Mouse (Mus musculus) heart, adult 11 months (tissue): ENCODE results near the gene Dll4.
A peak's percentile ranks its signal among the peaks of the same experiment; 100 is the strongest.

Experiments
- DNase-seq: peaks from one replicate; pipeline ENCODE4 v3.0.0; 2022

Dll4 gene

GRCm38 (mm10) chr2:119325568-119326143, at the start of gene Dll4:
Dll4 (plus strand) TSS chr2:119325784.
- peak; percentile 99 for DNase-seq

- DNase-seq, result no peak
These were observed 48.7 kb upstream of the Dll4 start for GRCm38 (mm10) chr2:119276926-119277325.

- DNase-seq, result no peak
These were observed 47.8 kb upstream of the Dll4 start for GRCm38 (mm10) chr2:119277810-119278209.

GRCm38 (mm10) chr2:119281899-119282565, 43.6 kb upstream of the Dll4 start:
- DNase-seq, result no peak

DNA sequence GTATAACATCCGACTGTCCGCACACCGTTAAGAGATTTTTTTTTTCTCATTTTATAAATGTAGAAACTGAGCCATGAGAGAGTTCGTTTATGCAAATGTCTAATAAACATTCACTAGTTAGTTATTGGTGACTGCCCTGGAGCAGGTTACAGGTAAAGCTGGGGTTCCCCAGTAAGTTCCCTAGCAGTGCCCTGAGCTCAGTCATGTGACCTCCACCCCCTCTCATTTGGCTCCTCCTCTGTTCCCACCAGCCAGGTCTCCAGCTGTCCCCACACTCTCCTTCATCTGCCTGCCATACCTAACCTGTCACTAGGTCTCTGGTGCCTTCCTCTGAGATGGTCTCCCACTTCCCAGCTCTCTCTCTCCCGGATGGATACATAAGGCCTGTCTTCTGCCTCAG, 38.2 kb upstream of the Dll4 start:
- peak; percentile 86 for DNase-seq

DNA sequence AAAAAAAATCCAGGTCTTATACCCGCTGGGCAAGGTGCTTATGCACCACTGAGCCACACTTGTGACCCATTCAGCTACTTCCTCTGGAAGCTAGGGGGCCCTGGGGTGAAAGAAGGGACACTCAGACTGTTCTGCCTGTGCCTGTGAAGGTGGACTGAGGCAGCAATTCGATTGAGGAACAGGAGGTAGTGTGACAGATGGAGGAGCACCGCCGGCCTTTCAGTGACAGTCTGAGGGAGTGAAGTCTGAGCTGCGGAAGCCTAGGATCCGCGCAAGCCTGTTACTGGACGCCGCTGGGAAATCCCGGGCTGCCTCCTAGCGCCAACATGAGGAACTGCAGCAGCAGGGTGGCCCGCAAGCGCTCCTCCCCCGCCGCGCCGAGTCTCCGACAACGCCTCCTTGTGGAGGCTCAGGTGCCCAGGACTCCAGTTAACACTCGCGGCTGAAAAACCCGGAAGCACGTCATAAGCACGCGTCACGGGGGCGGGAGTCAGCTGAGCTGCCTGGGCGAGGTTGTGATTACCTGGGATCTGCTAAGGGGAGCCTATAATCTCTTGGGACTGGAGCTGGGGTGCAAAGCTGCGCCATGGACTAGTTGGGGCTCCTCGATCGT, 37.2 kb upstream of the Dll4 start, which contains the start of gene Vps18:
Gene Vps18, plus strand, starts transcription at position 471 of the 613 bp plus-strand sequence.
- DNase-seq, result peak; percentile 100

DNA sequence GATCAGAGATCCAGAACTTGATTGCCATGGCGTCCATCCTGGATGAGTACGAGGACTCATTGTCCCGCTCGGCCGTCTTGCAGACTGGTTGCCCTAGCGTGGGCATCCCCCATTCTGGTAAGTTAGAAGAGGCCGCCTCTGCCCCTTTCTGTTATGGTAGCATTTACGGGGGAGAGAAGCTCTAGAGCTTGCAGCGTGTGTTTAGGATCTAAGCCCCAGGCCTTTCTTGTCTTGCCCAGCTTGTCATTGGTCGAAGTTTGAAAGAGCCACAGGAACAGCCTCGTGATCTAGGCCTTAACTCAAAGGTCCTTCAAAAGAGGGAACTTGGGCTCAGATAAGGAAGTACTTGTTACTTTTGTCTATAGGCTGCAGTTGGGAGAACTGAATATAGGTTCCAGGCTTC, 36.6 kb upstream of the Dll4 start:
- peak; percentile 94 for DNase-seq

DNA sequence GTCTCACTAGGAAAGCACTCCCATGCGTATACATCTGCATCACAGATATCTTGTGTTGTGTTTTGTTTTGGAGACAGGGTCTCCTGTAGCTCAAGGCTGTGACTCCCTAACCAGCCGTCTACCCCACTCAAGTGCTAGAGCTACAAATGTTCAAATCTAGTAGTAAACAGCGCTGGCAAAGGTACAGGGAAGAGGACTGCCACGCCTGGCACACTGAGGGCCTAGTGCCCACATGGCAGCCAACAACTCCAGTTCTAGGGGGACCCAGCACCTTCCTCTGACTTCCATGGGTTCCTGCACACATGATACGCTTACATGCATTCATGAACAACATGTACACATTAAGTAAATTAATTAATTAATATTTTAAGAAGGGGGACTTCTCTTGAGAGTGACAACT, 33.3 kb upstream of the Dll4 start:
- peak; percentile 70 for DNase-seq

DNA sequence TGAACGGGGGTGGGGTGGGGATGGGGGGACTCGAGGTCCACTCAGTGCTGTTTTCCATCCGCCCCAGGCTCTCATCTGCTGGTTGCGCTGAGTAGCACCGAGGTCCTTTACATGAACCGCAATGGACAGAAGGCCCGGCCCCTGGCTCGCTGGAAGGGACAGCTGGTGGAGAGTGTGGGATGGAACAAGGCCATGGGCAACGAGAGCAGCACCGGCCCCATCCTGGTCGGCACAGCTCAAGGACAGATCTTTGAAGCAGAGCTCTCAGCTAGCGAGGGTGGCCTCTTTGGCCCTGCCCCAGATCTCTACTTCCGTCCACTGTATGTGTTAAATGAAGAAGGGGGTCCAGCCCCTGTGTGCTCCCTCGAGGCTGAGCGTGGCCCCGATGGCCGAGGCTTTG, 32.7 kb upstream of the Dll4 start:
- peak; percentile 89 for DNase-seq

GRCm38 (mm10) chr2:119293311-119293710, 32.3 kb upstream of the Dll4 start:
- peak; percentile 90 for DNase-seq

DNA sequence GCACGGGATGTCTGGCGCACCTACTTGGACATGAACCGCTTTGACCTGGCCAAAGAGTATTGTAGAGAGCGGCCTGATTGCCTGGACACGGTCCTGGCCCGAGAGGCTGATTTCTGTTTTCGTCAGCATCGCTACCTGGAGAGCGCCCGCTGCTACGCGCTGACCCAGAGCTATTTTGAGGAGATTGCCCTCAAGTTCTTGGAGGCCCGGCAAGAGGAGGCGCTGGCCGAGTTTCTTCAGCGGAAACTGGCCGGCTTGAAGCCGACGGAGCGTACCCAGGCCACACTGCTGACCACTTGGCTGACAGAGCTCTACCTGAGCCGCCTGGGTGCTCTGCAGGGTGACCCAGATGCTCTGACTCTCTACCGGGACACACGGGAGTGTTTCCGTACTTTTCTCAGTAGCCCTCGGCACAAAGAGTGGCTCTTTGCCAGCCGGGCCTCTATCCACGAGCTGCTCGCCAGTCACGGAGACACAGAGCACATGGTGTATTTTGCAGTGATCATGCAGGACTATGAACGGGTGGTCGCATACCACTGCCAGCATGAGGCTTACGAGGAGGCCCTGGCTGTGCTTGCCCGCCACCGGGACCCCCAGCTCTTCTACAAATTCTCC, 31.7 kb upstream of the Dll4 start:
- no peak for DNase-seq

GRCm38 (mm10) chr2:119294411-119294810, 31.2 kb upstream of the Dll4 start:
- DNase-seq, result no peak

- DNase-seq, result no peak
These were observed 28.8 kb upstream of the Dll4 start for GRCm38 (mm10) chr2:119296756-119297155.

DNA sequence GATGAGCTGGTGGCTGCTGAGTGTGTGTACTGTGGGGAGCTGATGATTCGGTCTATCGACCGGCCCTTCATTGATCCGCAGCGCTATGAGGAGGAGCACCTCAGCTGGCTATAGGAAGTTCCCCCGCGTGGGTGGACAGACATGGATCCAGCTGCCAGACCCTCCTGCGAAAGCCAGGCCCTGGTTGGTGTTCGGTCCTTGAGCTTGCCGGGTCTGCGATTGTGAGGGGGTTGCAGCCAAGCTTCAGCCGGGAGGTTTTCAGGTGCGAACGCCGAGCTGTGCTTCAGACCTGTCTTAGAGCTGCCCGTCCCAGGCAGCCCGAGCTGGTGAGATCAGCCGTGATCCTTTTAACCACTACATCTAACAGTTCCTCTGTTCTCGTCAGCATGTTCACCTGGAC, 28.1 kb upstream of the Dll4 start:
- DNase-seq, result peak; percentile 87

DNA sequence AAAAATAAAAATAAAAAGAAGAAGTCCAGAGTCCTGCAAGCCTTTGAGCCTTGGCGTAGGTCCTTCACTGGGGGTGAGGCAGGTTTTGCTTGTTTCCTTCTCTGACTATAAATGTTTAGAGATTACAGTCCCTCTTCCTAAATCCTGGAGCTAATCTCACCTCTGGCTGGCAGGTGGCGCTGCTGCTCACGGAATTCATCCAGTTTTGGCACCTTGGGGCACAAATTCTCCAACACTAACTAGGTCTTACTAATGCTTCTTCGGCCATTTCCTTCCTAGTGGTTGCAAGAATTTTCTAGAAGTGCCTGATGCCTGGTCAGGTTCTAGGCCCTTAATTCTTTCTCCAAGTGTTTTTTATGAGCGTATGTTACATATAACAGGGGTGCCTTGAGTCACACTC, 27.3 kb upstream of the Dll4 start:
- peak; percentile 97 for DNase-seq

DNA sequence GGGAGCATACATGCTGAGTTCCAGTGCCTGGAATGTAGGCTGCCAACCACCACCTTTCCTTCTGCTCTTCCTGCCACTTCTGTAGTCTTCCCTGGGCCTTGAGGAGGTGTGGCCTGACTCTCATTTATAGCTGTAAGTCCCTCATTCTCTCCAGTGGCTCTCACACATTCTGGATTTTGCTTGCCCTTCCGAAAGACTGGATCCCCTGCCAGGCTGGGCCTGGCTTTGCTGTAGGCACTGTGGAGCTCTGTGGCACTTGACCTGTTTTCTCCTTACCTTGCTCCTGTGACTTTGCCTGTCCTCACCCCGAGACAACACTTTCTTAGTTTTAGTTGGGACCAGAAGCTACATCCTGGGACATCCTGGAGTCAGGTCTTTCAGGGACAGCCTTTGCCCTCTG, 26.7 kb upstream of the Dll4 start:
- DNase-seq, result peak; percentile 90

- DNase-seq, result peak; percentile 100
These were observed 25.4 kb upstream of the Dll4 start for GRCm38 (mm10) chr2:119299981-119300818.

DNA sequence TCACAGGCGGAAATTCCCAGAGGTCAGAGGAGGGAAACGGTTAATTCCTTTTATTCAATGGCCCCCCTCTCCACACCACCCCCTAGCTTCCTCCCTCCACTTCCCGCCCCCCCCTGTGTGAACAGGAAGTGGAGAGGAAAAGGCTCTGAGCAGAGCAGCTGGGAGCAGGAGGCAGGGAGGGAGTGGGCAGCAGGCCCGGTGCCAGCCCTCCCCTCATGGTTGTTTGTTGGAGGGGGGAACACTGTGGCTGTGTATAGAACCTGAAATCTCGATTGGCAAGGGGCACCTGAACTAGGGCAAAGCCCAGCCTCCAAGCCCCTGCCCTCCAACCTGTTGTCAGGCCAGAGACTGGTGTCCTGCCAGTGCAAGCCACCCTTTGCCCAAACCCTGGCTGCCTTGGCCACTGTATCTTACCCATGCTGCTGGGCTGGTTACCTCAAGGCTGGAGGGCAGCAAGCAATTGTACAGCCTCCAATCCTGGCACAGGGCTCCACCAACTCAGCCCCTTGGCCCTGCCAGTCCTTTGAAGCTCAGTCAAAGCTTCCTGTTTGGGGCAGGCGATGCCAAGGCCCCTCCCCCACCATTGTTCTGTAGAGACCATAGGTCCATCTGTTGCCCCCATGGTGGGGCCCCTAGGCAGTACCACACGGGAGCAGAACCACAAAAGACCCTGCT, 24.6 kb upstream of the Dll4 start:
- DNase-seq, result peak; percentile 99

GRCm38 (mm10) chr2:119302876-119303275, 22.7 kb upstream of the Dll4 start:
- DNase-seq, result peak; percentile 90

GRCm38 (mm10) chr2:119304391-119304790, 21.2 kb upstream of the Dll4 start:
- peak; percentile 67 for DNase-seq

- DNase-seq, result peak; percentile 98
These were observed 20.8 kb upstream of the Dll4 start for GRCm38 (mm10) chr2:119304798-119305208.

GRCm38 (mm10) chr2:119311544-119311943, 14.0 kb upstream of the Dll4 start:
- DNase-seq, result peak; percentile 98
